Mouse (Mus musculus) neural tube, embryonic 12.5 days (tissue): ENCODE measurements around the gene Plin3. TPM values are rescaled to one million over a fixed set of nuclear protein-coding genes. Genes with fewer than 3 reads are reported as not detected.

Experiments
- ATAC-seq: fragments of 200-750 bp; cut with Nextera tagmentation; 2 replicates; pipeline ENCODE4 v1.8.0; 2017; ENCODE audit warnings: low read depth, mild to moderate bottlenecking, moderate TSS enrichment, moderate library complexity; ENCODE audit not compliant: low FRiP score
- H3K27ac ChIP-seq: fragments of 300-500 bp; sonication (generic); 2 replicates; pipeline ENCODE4 v1.5.1; 2016
- H3K27me3 ChIP-seq: fragments of 300-500 bp; sonication (generic); replicated peaks from 2 replicates; pipeline ENCODE4 v1.6.1; 2016; ENCODE audit warnings: mild to moderate bottlenecking
- H3K36me3 ChIP-seq: fragments of 300-500 bp; sonication (generic); 2 replicates; pipeline ENCODE4 v1.6.1; 2016; ENCODE audit warnings: mild to moderate bottlenecking
- H3K4me1 ChIP-seq: fragments of 300-500 bp; sonication (generic); 2 replicates; pipeline ENCODE4 v1.6.1; 2016
- H3K4me2 ChIP-seq: fragments of 300-500 bp; sonication (generic); replicated peaks from 2 replicates; pipeline ENCODE4 v1.6.1; 2016; ENCODE audit warnings: mild to moderate bottlenecking
- H3K4me3 ChIP-seq: fragments of 300-500 bp; sonication (generic); 2 replicates; pipeline ENCODE4 v1.5.1; 2016
- H3K9ac ChIP-seq: fragments of 300-500 bp; sonication (generic); 2 replicates; pipeline ENCODE4 v1.6.1; 2016; ENCODE audit warnings: mild to moderate bottlenecking
- H3K9me3 ChIP-seq: fragments of 300-500 bp; sonication (generic); 2 replicates; pipeline ENCODE4 v1.6.1; 2016; ENCODE audit warnings: mild to moderate bottlenecking
- WGBS: fragments of 180-500 bp; shearing (Covaris S2); methylation state at CpG from one replicate; pipeline ENCODE4 v1.1.7; 2016; 5-methylcytosine and 5-hydroxymethylcytosine counted together
- polyA plus RNA-seq: library from polyadenylated mRNA; unstranded; fragments of >200 nt; fragmentation: Nextera tagmentation; extraction: Ambion mirVana; gene quantifications from 2 replicates; pipeline ENCODE4 v1.2.1, GENCODE M21; 2016

Gene Plin3
- polyA plus RNA-seq, 1 experiment from 2014 or later = 31.7 TPM

DNA sequence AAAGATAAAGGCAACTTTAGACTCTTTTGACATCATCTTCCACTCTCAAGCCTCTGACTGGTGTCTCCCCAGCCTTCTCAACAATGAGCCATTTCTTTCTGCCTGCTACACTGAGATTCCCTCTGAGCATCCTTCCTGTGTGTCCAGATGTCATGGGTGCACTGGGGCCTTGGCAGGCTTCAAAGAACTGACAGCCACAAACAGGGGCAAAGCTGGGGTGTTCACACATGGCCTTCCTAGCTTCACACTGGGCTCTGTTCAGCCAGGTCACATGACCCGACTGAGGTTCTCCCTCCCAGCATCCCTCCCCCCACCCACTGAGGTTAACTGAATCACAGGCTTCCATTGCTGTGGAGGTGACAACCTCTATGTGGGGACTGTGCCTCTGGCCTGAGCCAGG, 3.5 kb upstream of the Plin3 start:
- Histone ChIP-seq H3K36me3 (no peaks in the 10 kb centered on the region), H3K9ac (no peak overlapping the region), H3K4me3 (no peak overlapping the region), H3K27ac (no peak overlapping the region), H3K4me1 (peaks cover 6% of the 10 kb centered on the region; the same call in 1 of the 2 replicates), H3K9me3 (no peaks in the 10 kb centered on the region), H3K4me2 (no peak overlapping the region), H3K27me3 (no peaks in the 10 kb centered on the region)
- no peak for ATAC-seq
- 76% methylated on average over 1 of the region's 1 CpGs for WGBS

DNA sequence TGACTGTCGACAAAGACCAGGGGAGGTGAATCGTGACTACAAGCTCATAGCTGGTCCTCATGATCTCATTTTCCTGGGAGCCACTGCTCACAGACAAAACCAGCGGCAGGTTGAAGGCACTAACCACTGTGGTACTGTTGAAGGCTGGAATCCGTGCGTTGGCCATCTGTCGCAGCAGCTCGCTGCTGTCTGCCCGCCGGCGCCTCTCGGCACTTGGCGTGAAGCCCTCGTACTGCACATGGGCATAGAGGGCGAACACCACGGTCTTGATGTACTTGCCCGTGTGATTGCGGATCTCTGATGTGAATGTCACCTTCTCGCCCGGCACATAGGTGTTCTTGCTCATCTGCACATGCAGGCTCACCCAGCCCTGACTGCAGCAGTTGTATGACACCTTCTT, 1.6 kb upstream of the Plin3 start:
- Histone ChIP-seq H3K4me1 (peaks cover 24% of the 10 kb centered on the region), H3K4me2 (no peak overlapping the region), H3K4me3 (no peak overlapping the region), H3K36me3 (no peaks in the 10 kb centered on the region), H3K9ac (no peak overlapping the region), H3K9me3 (no peaks in the 10 kb centered on the region), H3K27me3 (no peaks in the 10 kb centered on the region), H3K27ac (no peak overlapping the region)
- ATAC-seq = no peak
- WGBS = 92% methylated on average over 19 of the region's 19 CpGs

DNA sequence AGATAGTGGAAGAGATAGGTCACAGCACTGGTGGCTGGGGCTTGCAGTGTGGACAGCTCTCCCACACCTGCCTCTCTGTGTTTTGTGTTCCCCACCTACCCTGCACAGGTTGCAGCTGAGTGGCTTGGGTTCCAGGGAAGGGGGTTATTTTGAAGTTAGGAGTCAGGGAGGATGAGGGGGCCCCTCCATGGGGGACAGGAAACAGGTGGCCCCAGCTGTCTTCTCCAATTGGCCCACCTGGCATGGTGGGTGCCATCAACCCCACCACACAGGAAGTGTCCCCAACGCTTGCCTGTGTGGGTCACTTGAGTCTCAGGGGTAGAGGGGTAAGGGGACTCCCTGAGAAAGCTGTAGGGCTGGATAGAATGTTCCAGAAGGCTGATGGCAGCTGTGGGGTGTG, 618 bp upstream of the Plin3 start:
- 88% methylated on average over 1 of the region's 1 CpGs for WGBS

DNA sequence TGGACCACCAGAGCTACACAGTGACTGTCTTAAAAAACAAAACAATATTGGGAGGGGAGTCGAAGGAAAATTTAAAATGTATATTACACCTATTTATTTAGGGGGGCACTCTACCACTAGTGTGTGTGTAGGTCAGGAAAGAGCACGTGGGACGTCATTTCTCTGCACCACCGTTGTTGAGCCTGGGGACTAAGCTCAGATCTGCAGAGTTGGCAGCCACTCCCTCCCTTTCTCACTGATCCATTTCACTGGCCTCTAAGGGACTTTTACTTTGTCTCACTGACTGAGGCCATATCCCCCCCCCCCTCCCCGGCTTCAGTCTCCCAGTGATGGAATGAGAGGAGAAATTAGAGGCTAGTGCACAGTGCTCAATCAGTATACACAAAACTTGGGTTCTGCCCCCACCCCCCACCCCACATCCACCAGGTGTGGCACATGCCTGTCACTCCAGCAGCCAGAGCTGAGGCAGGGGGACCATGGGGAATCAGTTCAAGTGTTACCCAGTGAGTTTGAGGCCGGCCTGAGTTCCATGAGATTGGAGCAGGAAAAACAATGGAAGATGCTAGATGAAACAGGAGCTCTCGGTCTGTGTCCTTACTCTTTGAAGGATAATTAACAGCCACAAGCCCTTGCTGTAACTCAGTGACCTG, 722 bp downstream of the Plin3 start:
- Histone ChIP-seq H3K9me3 (no peaks in the 10 kb centered on the region), H3K4me2 (no peak overlapping the region; the same call in 1 of the 2 replicates), H3K27me3 (no peaks in the 10 kb centered on the region), H3K27ac (no peak overlapping the region), H3K9ac (no peak overlapping the region), H3K4me3 (no peak overlapping the region), H3K36me3 (no peaks in the 10 kb centered on the region), H3K4me1 (peaks cover 36% of the 10 kb centered on the region)
- no peak for ATAC-seq
- WGBS = 72% methylated on average over 7 of the region's 7 CpGs

More for the DNA sequence above, 618 bp upstream of the Plin3 start:
- Histone ChIP-seq H3K4me3 (no peak overlapping the region), H3K27me3 (no peaks in the 10 kb centered on the region), H3K4me2 (no peak overlapping the region), H3K4me1 (peaks cover 28% of the 10 kb centered on the region), H3K27ac (no peak overlapping the region), H3K36me3 (no peaks in the 10 kb centered on the region), H3K9ac (no peak overlapping the region), H3K9me3 (no peaks in the 10 kb centered on the region)
- ATAC-seq = no peak

DNA sequence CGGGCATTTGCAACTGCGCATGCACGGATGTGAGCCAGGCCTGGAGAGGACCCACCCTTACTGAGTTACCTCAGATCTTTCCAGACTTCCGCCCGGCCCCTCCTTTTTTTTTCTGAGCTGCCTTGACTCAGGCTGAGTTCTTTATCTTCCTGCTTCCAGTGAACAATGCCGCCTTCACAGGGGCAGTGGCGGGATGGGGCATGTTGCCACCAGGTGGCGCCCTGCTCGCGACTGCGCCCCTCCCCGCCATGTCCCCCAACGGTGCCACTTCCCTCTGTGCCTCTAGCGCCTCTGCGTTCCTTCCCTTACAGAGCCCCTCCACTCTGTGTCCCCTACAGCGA, 1.5 kb downstream of the Plin3 start:
- Histone ChIP-seq H3K4me2 (peak overlapping the region; percentile 59), H3K4me3 (peak overlapping the region; percentile 15; the same call in 1 of the 2 replicates), H3K4me1 (peaks cover 36% of the 10 kb centered on the region), H3K36me3 (no peaks in the 10 kb centered on the region), H3K27ac (no peak overlapping the region), H3K9ac (0 out of 2 replicates have a peak overlapping the region, but pooled peaks have one; percentile 27), H3K27me3 (no peaks in the 10 kb centered on the region), H3K9me3 (no peaks in the 10 kb centered on the region)
- WGBS = 2% methylated on average over 16 of the region's 16 CpGs
- ATAC-seq = peak; percentile 84

DNA sequence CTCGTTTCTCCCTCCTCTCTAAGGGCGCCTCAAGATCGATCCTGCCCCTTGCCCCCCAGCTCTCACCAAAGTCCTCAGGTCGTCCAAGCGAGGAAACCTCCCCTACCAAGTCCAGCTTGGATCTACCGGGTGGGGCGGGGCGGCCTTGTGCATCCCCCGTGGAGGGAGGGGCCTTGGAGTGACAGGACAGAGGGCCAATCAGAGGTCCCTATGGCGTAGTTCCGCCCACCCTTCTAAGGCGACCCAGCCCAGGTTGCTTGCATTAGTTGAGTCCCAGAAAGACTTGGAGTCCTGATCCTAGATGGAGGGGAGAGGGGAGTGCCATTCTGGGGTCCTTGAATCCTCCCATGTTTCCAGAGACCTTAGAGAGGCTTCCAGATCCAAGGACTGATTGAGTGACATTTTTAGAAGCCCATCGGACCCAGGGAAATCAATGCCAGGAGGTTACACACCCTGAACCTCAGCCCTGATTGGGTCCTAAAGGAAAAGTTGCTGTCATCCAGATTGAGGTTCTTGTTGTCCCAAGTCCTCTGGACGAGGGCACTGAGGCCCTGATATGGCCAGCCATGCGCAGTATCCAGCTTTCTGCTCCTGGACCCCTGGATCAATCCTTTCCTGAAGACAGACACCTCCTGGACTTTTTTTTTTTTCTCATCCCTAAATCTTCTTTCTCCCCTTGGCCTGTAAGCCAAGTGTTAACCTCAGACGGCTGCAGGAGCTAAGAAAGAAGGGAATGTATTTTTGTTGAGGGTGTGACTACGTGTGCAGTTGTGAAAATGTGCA, 2.1 kb downstream of the Plin3 start:
- Histone ChIP-seq H3K36me3 (peaks cover 3% of the 10 kb centered on the region; the same call in 1 of the 2 replicates), H3K4me2 (peak overlapping the region; percentile 59), H3K4me3 (peak overlapping the region; percentile 37), H3K27me3 (no peaks in the 10 kb centered on the region), H3K9ac (peak overlapping the region; percentile 42; the same call in 1 of the 2 replicates), H3K9me3 (no peaks in the 10 kb centered on the region), H3K27ac (0 out of 2 replicates have a peak overlapping the region, but pooled peaks have one; percentile 37), H3K4me1 (peaks cover 36% of the 10 kb centered on the region)
- WGBS = 4% methylated on average over 17 of the region's 17 CpGs
- ATAC-seq = peak; percentile 78

DNA sequence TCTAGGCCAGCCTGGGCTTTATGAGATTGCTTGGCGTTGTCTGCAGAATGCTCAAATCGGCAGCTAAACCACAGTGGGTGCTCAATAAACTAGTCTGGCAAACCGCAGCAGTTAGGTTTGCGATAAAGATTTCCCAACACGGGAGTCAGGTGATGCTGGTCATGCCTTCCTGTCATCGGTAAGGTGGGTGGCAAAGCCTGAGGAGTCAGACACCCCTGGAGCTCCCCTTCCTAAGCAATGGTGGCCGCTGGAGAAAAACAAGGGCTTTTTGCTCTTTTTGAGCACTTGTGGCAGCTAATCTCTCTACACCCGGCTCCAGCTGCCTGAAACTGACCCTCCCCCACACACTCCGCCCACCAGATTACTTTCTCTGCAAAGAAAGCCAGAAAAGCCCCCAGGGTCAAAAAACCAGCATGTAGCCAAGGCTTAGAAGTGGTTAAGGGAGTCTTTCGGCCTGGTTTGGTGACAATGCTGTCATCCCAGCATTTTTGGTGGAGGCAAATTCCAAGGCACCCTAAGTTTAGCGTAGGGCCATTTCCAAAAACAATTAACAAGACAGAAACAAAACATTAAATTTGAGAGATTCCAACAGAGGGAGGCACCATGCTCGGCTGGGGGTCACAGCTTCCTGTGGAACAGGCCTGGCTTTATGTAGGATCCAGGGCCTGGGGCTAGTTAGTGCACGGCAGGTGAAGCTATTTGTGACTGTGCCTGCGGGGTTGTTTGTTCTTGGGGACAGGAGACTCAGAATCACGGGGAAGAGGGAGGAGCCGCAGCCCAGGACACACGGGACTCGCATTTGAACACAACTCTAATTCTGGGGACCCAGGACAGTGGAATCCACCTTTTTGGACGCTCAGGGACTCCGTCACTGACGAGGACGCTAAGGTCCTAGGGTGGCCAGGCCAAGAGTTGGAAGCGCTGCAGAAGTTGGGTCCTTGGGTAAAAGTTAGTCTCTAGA, 3.0 kb downstream of the Plin3 start:
- H3K36me3 ChIP-seq = peaks cover 5% of the 10 kb centered on the region; the same call in 1 of the 2 replicates
- H3K27ac ChIP-seq = peak overlapping the region; percentile 37; the same call in 1 of the 2 replicates
- no peaks in the 10 kb centered on the region for H3K27me3 ChIP-seq
- peak overlapping the region; percentile 37 for H3K4me3 ChIP-seq
- no peaks in the 10 kb centered on the region for H3K9me3 ChIP-seq
- 3% methylated on average over 23 of the region's 23 CpGs for WGBS
- no peak for ATAC-seq
- peak overlapping the region; percentile 59 for H3K4me2 ChIP-seq
- peak overlapping the region; percentile 42; the same call in 1 of the 2 replicates for H3K9ac ChIP-seq
- H3K4me1 ChIP-seq = peaks cover 36% of the 10 kb centered on the region

DNA sequence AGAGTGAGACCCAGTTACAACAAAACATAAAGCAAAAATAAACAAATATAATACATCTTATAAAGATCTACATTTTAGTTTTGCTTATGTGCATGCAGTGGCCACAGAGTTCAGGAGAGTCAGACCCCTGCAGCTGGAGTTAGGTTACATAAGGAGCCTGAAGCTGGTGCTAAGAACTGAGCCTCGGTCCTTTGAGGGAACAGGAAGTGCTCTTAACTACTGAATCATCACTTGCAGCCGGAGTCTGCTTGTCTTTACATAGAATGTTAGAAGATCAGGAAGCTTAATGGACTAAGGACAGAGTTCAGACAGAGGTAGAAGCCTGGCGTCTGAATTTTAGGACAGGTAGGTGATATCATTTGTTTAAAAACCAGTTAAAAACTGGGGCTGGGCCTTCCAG, 3.8 kb downstream of the Plin3 start:
- Histone ChIP-seq H3K36me3 (peaks cover 5% of the 10 kb centered on the region; the same call in 1 of the 2 replicates), H3K4me1 (peaks cover 36% of the 10 kb centered on the region), H3K27ac (0 out of 2 replicates have a peak overlapping the region, but pooled peaks have one; percentile 37), H3K9me3 (no peaks in the 10 kb centered on the region), H3K9ac (0 out of 2 replicates have a peak overlapping the region, but pooled peaks have one; percentile 42), H3K4me2 (peak overlapping the region; percentile 59), H3K4me3 (no peak overlapping the region), H3K27me3 (no peaks in the 10 kb centered on the region)
- ATAC-seq = no peak
- 59% methylated on average over 3 of the region's 3 CpGs for WGBS

DNA sequence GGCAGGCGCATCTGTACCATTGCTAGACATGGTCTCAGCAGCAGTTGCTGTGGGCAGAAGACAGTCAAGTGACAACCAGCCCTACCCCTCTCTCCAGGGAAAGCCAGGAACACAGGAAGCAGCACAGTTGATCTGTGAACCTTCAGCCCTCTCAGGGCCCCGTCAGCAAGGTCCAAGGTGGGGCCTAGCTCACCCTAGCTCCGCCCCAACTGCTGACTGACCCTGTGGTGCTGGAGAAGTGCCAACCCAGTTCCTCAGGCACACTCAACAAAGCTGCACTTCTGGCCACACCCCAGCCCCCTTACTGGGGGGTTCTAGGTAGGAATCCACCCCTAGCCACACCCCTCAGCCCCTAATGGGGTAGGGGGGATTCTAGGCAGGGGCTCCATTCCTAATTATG, 4.8 kb downstream of the Plin3 start:
- Histone ChIP-seq H3K27me3 (no peaks in the 10 kb centered on the region), H3K9ac (0 out of 2 replicates have a peak overlapping the region, but pooled peaks have one; percentile 5), H3K4me2 (peak overlapping the region; percentile 20; the same call in 1 of the 2 replicates), H3K4me3 (no peak overlapping the region), H3K36me3 (peaks cover 5% of the 10 kb centered on the region; the same call in 1 of the 2 replicates), H3K9me3 (no peaks in the 10 kb centered on the region), H3K27ac (no peak overlapping the region), H3K4me1 (peaks cover 36% of the 10 kb centered on the region)
- 73% methylated on average over 3 of the region's 3 CpGs for WGBS
- no peak for ATAC-seq

DNA sequence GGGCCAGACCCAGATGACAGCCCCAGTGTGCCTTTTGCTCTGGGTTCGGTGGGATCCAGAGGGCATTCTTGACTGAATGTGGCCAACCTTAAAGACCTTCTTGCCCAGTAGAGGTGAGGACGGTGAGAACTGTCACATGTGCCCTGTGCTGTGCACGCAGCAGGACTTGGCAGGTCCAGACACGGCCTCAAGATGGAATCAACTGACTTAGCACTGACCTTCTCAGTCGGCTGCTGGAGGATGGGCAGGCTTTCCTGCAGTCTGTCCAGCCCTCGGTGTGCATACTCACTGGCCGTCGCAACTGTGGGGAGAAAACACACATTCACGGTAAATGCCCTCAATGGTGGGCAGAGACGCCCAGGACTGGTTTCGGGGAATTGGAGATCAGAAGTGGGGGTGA, 6.7 kb downstream of the Plin3 start:
- H3K27me3 ChIP-seq = no peaks in the 10 kb centered on the region
- no peak overlapping the region for H3K4me2 ChIP-seq
- H3K9ac ChIP-seq = no peak overlapping the region
- WGBS = 94% methylated on average over 11 of the region's 11 CpGs
- H3K27ac ChIP-seq = no peak overlapping the region
- ATAC-seq = no peak
- no peak overlapping the region for H3K4me3 ChIP-seq
- H3K36me3 ChIP-seq = peaks cover 8% of the 10 kb centered on the region
- H3K4me1 ChIP-seq = peaks cover 27% of the 10 kb centered on the region
- H3K9me3 ChIP-seq = no peaks in the 10 kb centered on the region

DNA sequence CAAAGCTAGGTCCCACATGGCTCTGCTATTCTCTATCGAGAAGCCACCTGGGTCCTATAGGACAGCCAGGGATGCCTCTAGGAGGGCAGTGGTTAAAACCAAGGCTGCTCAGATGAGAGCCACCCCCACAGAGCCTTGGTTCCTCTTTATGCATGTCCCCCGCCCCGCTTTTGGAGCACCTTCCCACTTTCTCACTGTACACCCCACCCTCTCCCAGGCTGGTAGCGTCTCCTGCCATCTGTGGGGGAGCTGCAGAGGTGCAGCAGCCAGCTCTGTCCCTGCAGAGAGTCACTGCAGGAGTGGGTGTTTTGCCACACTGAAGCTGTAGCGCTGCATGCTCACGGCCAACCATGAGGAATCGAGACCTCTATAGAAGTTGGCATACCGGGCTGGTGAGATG, 9.4 kb downstream of the Plin3 start:
- Histone ChIP-seq H3K4me2 (no peak overlapping the region), H3K9ac (no peak overlapping the region), H3K4me3 (no peak overlapping the region), H3K9me3 (no peaks in the 10 kb centered on the region), H3K27ac (no peak overlapping the region), H3K27me3 (no peaks in the 10 kb centered on the region), H3K36me3 (peaks cover 12% of the 10 kb centered on the region), H3K4me1 (peaks cover 8% of the 10 kb centered on the region)
- ATAC-seq = no peak
- 95% methylated on average over 8 of the region's 8 CpGs for WGBS
